Mouse (Mus musculus): ENCODE results near the gene Tshr.

DNA sequence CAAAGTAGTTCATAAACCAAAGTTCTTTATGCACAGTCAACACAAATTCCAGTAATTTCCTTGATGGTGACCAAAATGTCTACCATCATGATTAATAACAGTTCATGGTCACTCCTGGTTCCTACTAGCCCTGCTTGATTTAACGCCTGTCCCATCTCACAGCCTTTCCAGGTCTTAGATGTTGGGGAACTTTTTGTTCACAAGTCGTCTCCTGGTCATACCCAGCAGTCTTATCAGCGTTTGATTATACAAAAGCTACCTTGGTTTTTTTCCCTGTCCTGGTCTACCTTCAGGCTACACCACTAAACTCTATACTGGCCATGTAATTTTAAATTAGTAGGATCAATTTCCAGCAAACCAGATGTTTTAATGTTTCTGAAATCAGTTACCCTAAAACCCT, 202.7 kb downstream of the Tshr start:
- TF ChIP-seq POLR2A (IDR thresholded peaks at IDR 0.05; ENCODE audit: insufficient read depth, low read depth, low read length) (no peak), CTCF (IDR thresholded peaks at IDR 0.05; ENCODE audit: insufficient read depth, low read depth, low read length) (no peak)

All from olfactory bulb, adult 2 months (tissue).